Mouse (Mus musculus) MEL (cell line): ENCODE measurements at regions not wholly inside any gene's neighbourhood (a gene's known extent, or its start where the extent isn't known, plus 50 kb on each side); places are given as distances from the start of the nearest gene placed in this dataset.
A peak's percentile ranks its signal among the peaks of the same experiment; 100 is the strongest.

Experiments
- DNase-seq: peaks from one replicate; pipeline ENCODE4 v3.0.0; 2011; ENCODE audit warnings: low read depth, low spot score
- H3K27ac ChIP-seq: 2 replicates; pipeline ENCODE4 v1.5.1; 2012; ENCODE audit warnings: low read depth, mild to moderate bottlenecking, control low read depth, low read length, moderate library complexity; ENCODE audit not compliant: control insufficient read depth
- H3K27me3 ChIP-seq, 2 experiments: fragments of 150-350 bp in 1 of 2; sonication (generic) in 1 of 2; 2 replicates each; pipeline ENCODE4 v1.6.1; 2012; ENCODE audit warnings: low read length in 2 of 2, mild to moderate bottlenecking in 2 of 2, improper control_type of control experiment in 1 of 2, moderate library complexity in 1 of 2; ENCODE audit not compliant: insufficient read depth in 2 of 2, control insufficient read depth in 1 of 2
- H3K36me3 ChIP-seq, 2 experiments: 2 replicates each; pipeline ENCODE4 v1.6.1; 2012 to 2014; ENCODE audit warnings: low read length in 2 of 2, improper control_type of control experiment in 1 of 2, inconsistent platforms in 1 of 2, mild to moderate bottlenecking in 1 of 2; ENCODE audit not compliant: insufficient read depth in 2 of 2, control insufficient read depth in 1 of 2
- H3K4me1 ChIP-seq, 2 experiments: fragments of 150-350 bp in 1 of 2; sonication (generic) in 1 of 2; 2 replicates each; pipeline ENCODE4 v1.6.1; 2012; ENCODE audit warnings: low read length in 2 of 2, improper control_type of control experiment in 1 of 2, mild to moderate bottlenecking in 1 of 2; ENCODE audit not compliant: insufficient read depth in 2 of 2, control insufficient read depth in 1 of 2
- H3K4me3 ChIP-seq, 2 experiments: fragments of 150-350 bp in 1 of 2; sonication (generic) in 1 of 2; 2 replicates each; pipeline ENCODE4 v1.5.1; 2012; ENCODE audit warnings: low read depth in 2 of 2, low read length in 2 of 2, mild to moderate bottlenecking in 2 of 2, moderate library complexity in 2 of 2, control low read depth in 1 of 2, improper control_type of control experiment in 1 of 2; ENCODE audit not compliant: control insufficient read depth in 1 of 2, insufficient read depth in 1 of 2
- H3K79me2 ChIP-seq: 2 replicates; pipeline ENCODE4 v1.6.1; 2012; ENCODE audit warnings: mild to moderate bottlenecking, low read length, moderate library complexity; ENCODE audit not compliant: control insufficient read depth, poor library complexity, insufficient read depth
- H3K9ac ChIP-seq: 2 replicates; pipeline ENCODE4 v1.6.1; 2012; ENCODE audit warnings: low read depth, mild to moderate bottlenecking, control low read depth, low read length, moderate library complexity; ENCODE audit not compliant: control insufficient read depth, poor library complexity, severe bottlenecking
- H3K9me3 ChIP-seq: fragments of 150-350 bp; sonication (generic); replicated peaks from 2 replicates; pipeline ENCODE4 v1.6.1; 2012; ENCODE audit warnings: mild to moderate bottlenecking, low read length, improper control_type of control experiment, moderate library complexity; ENCODE audit not compliant: insufficient read depth
- BHLHE40 ChIP-seq: IDR thresholded peaks from 2 replicates; pipeline ENCODE4 v1.6.1; 2012; ENCODE audit warnings: low read depth, mild to moderate bottlenecking, inconsistent platforms, low read length, improper control_type of control experiment, borderline replicate concordance
- CHD2 ChIP-seq: IDR thresholded peaks from 2 replicates; pipeline ENCODE4 v1.6.1; 2011; ENCODE audit warnings: low read length, improper control_type of control experiment
- CTCF ChIP-seq, 3 experiments: IDR thresholded peaks in 2 of 3; conservative IDR thresholded peaks in 1 of 3; 2 replicates each; pipeline ENCODE4 v1.5.1; 2011 to 2012; ENCODE audit warnings: low read length in 3 of 3, low read depth in 2 of 3, mild to moderate bottlenecking in 2 of 3, improper control_type of control experiment in 1 of 3, inconsistent platforms in 1 of 3, mixed read lengths in 1 of 3, moderate library complexity in 1 of 3; ENCODE audit not compliant: control insufficient read depth in 1 of 3, insufficient read depth in 1 of 3, poor library complexity in 1 of 3, severe bottlenecking in 1 of 3
- E2F4 ChIP-seq: IDR thresholded peaks from 2 replicates; pipeline ENCODE4 v1.6.1; 2011; ENCODE audit warnings: low read depth, low read length, improper control_type of control experiment, borderline replicate concordance
- ELF1 ChIP-seq: IDR thresholded peaks from 2 replicates; pipeline ENCODE4 v1.6.1; 2014; ENCODE audit warnings: low read depth, mild to moderate bottlenecking, inconsistent platforms, low read length, improper control_type of control experiment, moderate library complexity
- EP300 ChIP-seq, 2 experiments: IDR thresholded peaks; 2 replicates each; pipeline ENCODE4 v1.6.1; 2011; ENCODE audit warnings: improper control_type of control experiment in 2 of 2, low read length in 2 of 2, low read depth in 1 of 2, mild to moderate bottlenecking in 1 of 2
- GATA1 ChIP-seq: IDR thresholded peaks from 2 replicates; pipeline ENCODE4 v1.6.1; 2011; ENCODE audit warnings: low read depth, low read length, improper control_type of control experiment
- HCFC1 ChIP-seq: IDR thresholded peaks from 2 replicates; pipeline ENCODE4 v1.6.1; 2012; ENCODE audit warnings: low read depth, mild to moderate bottlenecking, inconsistent platforms, low read length, improper control_type of control experiment, moderate library complexity
- KAT2A ChIP-seq: conservative IDR thresholded peaks from 2 replicates; pipeline ENCODE4 v1.6.1; 2012; ENCODE audit warnings: low read depth, low read length, improper control_type of control experiment, inconsistent platforms
- MAFK ChIP-seq: IDR thresholded peaks from 2 replicates; pipeline ENCODE4 v1.6.1; 2011; ENCODE audit warnings: low read depth, mild to moderate bottlenecking, low read length, improper control_type of control experiment, borderline replicate concordance
- MAX ChIP-seq: IDR thresholded peaks from 2 replicates; pipeline ENCODE4 v1.6.1; 2011; ENCODE audit warnings: low read length, improper control_type of control experiment
- MAZ ChIP-seq: IDR thresholded peaks from 2 replicates; pipeline ENCODE4 v1.6.1; 2012; ENCODE audit warnings: low read depth, mild to moderate bottlenecking, inconsistent platforms, low read length, improper control_type of control experiment
- MEF2A ChIP-seq: IDR thresholded peaks from 2 replicates; pipeline ENCODE4 v1.6.1; 2014; ENCODE audit warnings: low read depth, mild to moderate bottlenecking, inconsistent platforms, low read length, improper control_type of control experiment; ENCODE audit not compliant: poor library complexity, insufficient replicate concordance, severe bottlenecking; ENCODE audit errors: extremely low read depth
- MYC ChIP-seq: IDR thresholded peaks from 2 replicates; pipeline ENCODE4 v1.6.1; 2011; ENCODE audit warnings: low read depth, mild to moderate bottlenecking, low read length, improper control_type of control experiment, moderate library complexity
- NELFE ChIP-seq: IDR thresholded peaks from 2 replicates; pipeline ENCODE4 v1.6.1; 2011; ENCODE audit warnings: low read depth, low read length, improper control_type of control experiment
- NRF1 ChIP-seq: IDR thresholded peaks from 2 replicates; pipeline ENCODE4 v1.6.1; 2014; ENCODE audit warnings: low read depth, mild to moderate bottlenecking, inconsistent platforms, low read length, improper control_type of control experiment, moderate library complexity; ENCODE audit not compliant: poor library complexity, insufficient read depth, severe bottlenecking
- POLR2A ChIP-seq, 2 experiments: IDR thresholded peaks; 2 replicates each; pipeline ENCODE4 v1.6.1; 2011 to 2012; ENCODE audit warnings: low read length in 2 of 2, mild to moderate bottlenecking in 2 of 2, control low read depth in 1 of 2, improper control_type of control experiment in 1 of 2, low read depth in 1 of 2, moderate library complexity in 1 of 2; ENCODE audit not compliant: control insufficient read depth in 1 of 2, insufficient read depth in 1 of 2, poor library complexity in 1 of 2
- POLR2AphosphoS2 ChIP-seq: IDR thresholded peaks from 2 replicates; pipeline ENCODE4 v1.6.1; 2011; ENCODE audit warnings: low read length, improper control_type of control experiment
- POLR2AphosphoS5 ChIP-seq: IDR thresholded peaks from 2 replicates; pipeline ENCODE4 v1.6.1; 2012; ENCODE audit warnings: low read depth, borderline replicate concordance, mild to moderate bottlenecking, inconsistent platforms, low read length, moderate library complexity, mixed read lengths
- RAD21 ChIP-seq: IDR thresholded peaks from 2 replicates; pipeline ENCODE4 v1.6.1; 2011; ENCODE audit warnings: mild to moderate bottlenecking, low read depth, low read length, improper control_type of control experiment
- RCOR1 ChIP-seq: IDR thresholded peaks from 2 replicates; pipeline ENCODE4 v1.6.1; 2012; ENCODE audit warnings: low read depth, mild to moderate bottlenecking, inconsistent platforms, low read length, improper control_type of control experiment
- SIN3A ChIP-seq: IDR thresholded peaks from 2 replicates; pipeline ENCODE4 v1.6.1; 2012; ENCODE audit warnings: low read length, improper control_type of control experiment, inconsistent platforms
- SMC3 ChIP-seq: IDR thresholded peaks from 2 replicates; pipeline ENCODE4 v1.6.1; 2011; ENCODE audit warnings: low read depth, low read length, improper control_type of control experiment
- TAL1 ChIP-seq: IDR thresholded peaks from 2 replicates; pipeline ENCODE4 v1.6.1; 2012; ENCODE audit warnings: mild to moderate bottlenecking, inconsistent platforms, low read length, moderate library complexity, mixed read lengths
- TBP ChIP-seq: IDR thresholded peaks from 2 replicates; pipeline ENCODE4 v1.8.0; 2011; ENCODE audit warnings: low read depth, low read length, improper control_type of control experiment
- TCF12 ChIP-seq: IDR thresholded peaks from 2 replicates; pipeline ENCODE4 v1.6.1; 2014; ENCODE audit warnings: low read depth, mild to moderate bottlenecking, inconsistent platforms, low read length, improper control_type of control experiment, moderate library complexity
- ZC3H11A ChIP-seq: IDR thresholded peaks from 2 replicates; pipeline ENCODE4 v1.6.1; 2012; ENCODE audit warnings: low read depth, mild to moderate bottlenecking, inconsistent platforms, low read length, improper control_type of control experiment
- ZKSCAN1 ChIP-seq: IDR thresholded peaks from 2 replicates; pipeline ENCODE4 v1.6.1; 2012; ENCODE audit warnings: low read depth, mild to moderate bottlenecking, inconsistent platforms, low read length, improper control_type of control experiment, moderate library complexity
- ZMIZ1 ChIP-seq: IDR thresholded peaks from 2 replicates; pipeline ENCODE4 v1.6.1; 2012; ENCODE audit warnings: low read depth, mild to moderate bottlenecking, inconsistent platforms, low read length, improper control_type of control experiment, moderate library complexity
- ZNF384 ChIP-seq: IDR thresholded peaks from 2 replicates; pipeline ENCODE4 v1.6.1; 2012; ENCODE audit warnings: low read depth, mild to moderate bottlenecking, inconsistent platforms, low read length, improper control_type of control experiment

GRCm38 (mm10) chr4:35373213-35373860 lies 147.4 kb upstream of the C9orf72 start:
- H3K4me1 ChIP-seq: no peaks in the 10 kb centered on the region
- TF ChIP-seq TAL1 (no peak), CHD2 (no peak)
- DNase-seq: no peak

GRCm38 (mm10) chr4:35372528-35373212 lies 146.7 kb upstream of the C9orf72 start:
- Histone ChIP-seq H3K36me3 (no peaks in the 10 kb centered on the region), H3K9ac (no peak overlapping the region), H3K4me1 (no peaks in the 10 kb centered on the region), H3K9me3 (no peaks in the 10 kb centered on the region), H3K27me3 (no peaks in the 10 kb centered on the region; a peak in 1 of 4 replicates), H3K4me3 (no peak overlapping the region), H3K79me2 (no peaks in the 10 kb centered on the region), H3K27ac (no peak overlapping the region)
- TF ChIP-seq MAZ (no peak), KAT2A (no peak), RAD21 (peak; percentile 94), GATA1 (no peak), SMC3 (peak; percentile 92), ZNF384 (no peak), ZMIZ1 (no peak), TCF12 (no peak), ZKSCAN1 (no peak), MAFK (no peak), HCFC1 (no peak), BHLHE40 (no peak), CHD2 (no peak), EP300 (IDR thresholded peaks at IDR 0.05; ENCODE audit: low read depth in 1 of 2, low read length in 2 of 2) (no peak), ZC3H11A (peak; percentile 79), TBP (no peak), TAL1 (no peak), POLR2AphosphoS5 (no peak), POLR2A (IDR thresholded peaks at IDR 0.05; ENCODE audit: control insufficient read depth in 1 of 2, insufficient read depth in 1 of 2, low read depth in 1 of 2, low read length in 2 of 2, poor library complexity in 1 of 2) (no peak), POLR2AphosphoS2 (no peak), RCOR1 (no peak), ELF1 (no peak), NRF1 (no peak), SIN3A (no peak), CTCF (IDR thresholded peaks at IDR 0.05 in 2 of 3, conservative IDR thresholded peaks at IDR 0.05 in 1 of 3; ENCODE audit: control insufficient read depth in 1 of 3, insufficient read depth in 1 of 3, low read depth in 2 of 3, low read length in 3 of 3, poor library complexity in 1 of 3, severe bottlenecking in 1 of 3) (peak; percentile 86 to 96 (median 89)), MYC (peak; percentile 92), MEF2A (no peak), NELFE (no peak), E2F4 (no peak), MAX (peak; percentile 82)
- DNase-seq: peak; percentile 82

More at GRCm38 (mm10) chr4:35373213-35373860, 147.4 kb upstream of the C9orf72 start:
- no peak overlapping the region for H3K4me3 ChIP-seq
- H3K9ac ChIP-seq: no peak overlapping the region
- H3K79me2 ChIP-seq: no peaks in the 10 kb centered on the region
- H3K27me3 ChIP-seq: no peaks in the 10 kb centered on the region; a peak in 1 of 4 replicates
- no peaks in the 10 kb centered on the region for H3K9me3 ChIP-seq
- H3K36me3 ChIP-seq: no peaks in the 10 kb centered on the region
- H3K27ac ChIP-seq: no peak overlapping the region
